Mouse (Mus musculus): ENCODE measurements around the gene Hspb2. TPM values are rescaled to one million over a fixed set of nuclear protein-coding genes. Genes with fewer than 3 reads are reported as not detected.

Gene Hspb2
- polyA plus RNA-seq, 1 experiment from 2014 or later: 1.1 TPM

DNA sequence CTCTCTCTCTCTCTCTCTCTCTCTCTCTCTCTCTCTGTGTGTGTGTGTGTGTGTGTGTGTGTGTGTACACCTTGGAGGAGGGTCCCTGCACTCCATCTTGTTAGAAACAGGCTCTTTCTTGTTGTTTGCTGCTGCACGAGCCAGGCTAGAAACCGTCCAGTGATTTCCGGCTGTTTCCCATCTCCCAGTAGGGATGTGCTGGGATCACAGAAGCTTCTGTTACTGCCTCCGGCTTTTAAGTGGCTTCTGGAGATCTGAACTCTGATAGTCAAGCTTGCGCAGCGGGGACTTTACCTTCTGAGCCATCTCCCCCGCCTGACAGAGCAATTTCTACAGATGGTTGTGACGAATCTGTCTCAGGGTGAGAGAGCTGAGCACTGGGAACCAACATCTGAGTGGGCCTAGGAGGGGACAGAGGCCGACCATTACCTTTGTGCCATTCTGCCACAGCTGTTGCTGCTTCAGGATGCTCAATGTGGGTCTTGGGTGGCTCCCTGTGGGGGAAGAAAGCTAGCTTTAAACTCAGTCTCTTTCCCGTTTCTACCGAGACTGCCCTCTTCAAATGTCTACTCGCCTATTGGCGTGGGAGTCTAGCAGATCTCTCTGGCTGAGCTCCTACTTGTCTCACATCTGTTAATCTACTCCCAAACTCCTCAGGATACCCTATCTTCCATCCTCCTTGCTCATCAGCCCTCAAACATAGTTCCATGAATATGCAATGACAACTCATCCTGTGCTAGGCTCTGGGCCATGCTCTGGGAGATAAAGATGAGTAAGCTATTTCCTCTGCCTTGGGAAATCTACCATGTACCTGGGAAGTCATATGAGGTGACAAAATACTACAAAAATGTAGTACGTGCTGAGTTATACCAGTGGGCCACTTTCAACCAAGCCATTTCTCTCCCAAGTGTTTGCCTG is 11.0 kb downstream of the Hspb2 start:
- H3K4me3 ChIP-seq (ENCODE audit: low read length): no peak overlapping the region
- H3K4me2 ChIP-seq (ENCODE audit: low read length): no peak overlapping the region
- H3K27ac ChIP-seq (ENCODE audit: low read depth, low read length): no peak overlapping the region
- no peak for ATAC-seq
- H3K36me3 ChIP-seq (ENCODE audit: control insufficient read depth, insufficient read depth, low read length): no peaks in the 10 kb centered on the region
- peaks cover 4% of the 10 kb centered on the region; the same call in 1 of the 2 replicates for H3K4me1 ChIP-seq (ENCODE audit: control insufficient read depth, insufficient read depth, low read depth, low read length)
- H3K9ac ChIP-seq (ENCODE audit: low read depth, low read length): no peak overlapping the region
- no peaks in the 10 kb centered on the region for H3K9me3 ChIP-seq (ENCODE audit: control insufficient read depth, low read length)
- 87% methylated on average over 14 of the region's 14 CpGs for WGBS
- H3K27me3 ChIP-seq (replicated peaks; ENCODE audit: control insufficient read depth, insufficient read depth, low read length): no peaks in the 10 kb centered on the region

DNA sequence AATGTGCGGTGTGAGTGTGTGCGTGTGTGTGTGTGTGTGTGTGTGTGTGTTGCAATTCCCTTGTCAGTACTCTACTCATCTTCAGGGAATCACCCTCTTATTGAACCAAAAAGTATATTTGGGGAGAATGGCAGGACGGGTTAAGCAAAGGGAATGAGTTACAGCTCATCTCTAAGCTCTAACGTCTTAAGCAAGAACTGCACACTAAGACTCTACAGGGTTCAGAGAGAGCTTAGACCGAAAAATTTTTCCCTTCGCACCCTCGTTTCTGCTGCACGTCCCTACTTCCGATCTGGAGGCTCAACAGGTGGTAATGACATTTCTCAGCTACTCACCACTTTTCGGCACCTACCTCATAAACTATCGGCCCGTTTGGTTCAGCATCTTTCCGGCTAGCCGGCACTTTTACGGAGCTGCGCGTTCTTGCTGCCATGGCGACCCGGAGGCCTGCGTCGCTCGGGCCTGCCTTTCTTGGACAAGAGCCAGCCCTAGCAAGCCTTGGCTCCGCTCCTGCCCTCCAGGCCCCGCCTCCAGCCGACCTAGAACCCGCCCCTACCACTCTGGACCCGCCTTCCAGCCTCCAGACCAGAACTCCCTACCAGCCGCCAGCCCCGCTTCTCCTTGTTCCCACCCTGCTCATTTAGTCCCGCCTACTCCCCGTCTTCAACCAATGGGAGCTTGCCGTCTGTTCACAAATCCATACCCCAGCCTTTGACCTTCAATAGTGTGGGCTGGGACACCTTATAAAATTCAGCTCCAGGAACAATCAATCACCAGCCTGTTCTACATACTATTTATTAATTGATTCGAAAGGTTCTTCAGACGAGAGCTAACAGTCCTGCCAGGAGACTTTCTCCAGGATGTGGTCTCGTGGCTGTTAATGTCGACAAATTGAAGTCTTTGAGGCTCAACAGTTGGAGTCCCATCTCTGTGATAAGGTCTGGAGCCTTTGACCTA is 13.0 kb downstream of the Hspb2 start, which contains the start of gene Dixdc1:
TSS of gene Dixdc1 (minus strand) at position 604 of the 957 bp plus-strand sequence.
- Histone ChIP-seq H3K4me2 (ENCODE audit: low read length) (peak within 1 kb of the TSS; percentile 72), H3K27me3 (replicated peaks; ENCODE audit: control insufficient read depth, insufficient read depth, low read length) (no peaks in the 10 kb centered on the region), H3K27ac (ENCODE audit: low read depth, low read length) (no peak within 1 kb of the TSS), H3K4me3 (ENCODE audit: low read length) (peak within 1 kb of the TSS; percentile 44), H3K4me1 (ENCODE audit: control insufficient read depth, insufficient read depth, low read depth, low read length) (peaks cover 6% of the 10 kb centered on the region; the same call in 1 of the 2 replicates), H3K36me3 (ENCODE audit: control insufficient read depth, insufficient read depth, low read length) (no peaks in the 10 kb centered on the region), H3K9ac (ENCODE audit: low read depth, low read length) (peak within 1 kb of the TSS; percentile 41; the same call in 1 of the 2 replicates), H3K9me3 (ENCODE audit: control insufficient read depth, low read length) (no peaks in the 10 kb centered on the region)
- 12% methylated on average over 36 of the region's 36 CpGs for whole genome bisulfite sequencing
- ATAC-seq: peak; percentile 98

DNA sequence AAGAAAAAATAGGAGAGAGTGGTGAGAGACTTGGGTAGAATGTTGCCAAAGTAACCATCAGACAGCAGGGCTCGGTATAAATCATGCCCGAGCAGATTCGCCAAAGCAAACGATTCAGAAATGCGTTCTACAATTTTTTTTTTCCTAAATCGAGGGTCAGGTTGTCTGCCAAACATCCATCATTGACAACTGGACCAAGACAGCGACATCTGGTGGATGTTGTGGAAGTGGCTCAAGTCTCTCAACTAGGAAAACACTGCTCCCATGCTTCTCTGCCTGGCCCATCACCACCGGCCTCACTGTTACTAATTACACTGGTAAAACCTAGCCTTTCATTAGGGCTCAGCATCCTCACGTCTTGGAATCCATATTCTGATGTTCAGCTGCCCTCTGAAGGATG is 17.2 kb downstream of the Hspb2 start:
- Histone ChIP-seq H3K4me3 (ENCODE audit: low read length) (no peak overlapping the region), H3K27me3 (replicated peaks; ENCODE audit: control insufficient read depth, insufficient read depth, low read length) (no peaks in the 10 kb centered on the region), H3K36me3 (ENCODE audit: control insufficient read depth, insufficient read depth, low read length) (no peaks in the 10 kb centered on the region), H3K4me2 (ENCODE audit: low read length) (peak overlapping the region; percentile 36), H3K9me3 (ENCODE audit: control insufficient read depth, low read length) (no peaks in the 10 kb centered on the region), H3K27ac (ENCODE audit: low read depth, low read length) (no peak overlapping the region), H3K4me1 (ENCODE audit: control insufficient read depth, insufficient read depth, low read depth, low read length) (peaks cover 6% of the 10 kb centered on the region; the same call in 1 of the 2 replicates), H3K9ac (ENCODE audit: low read depth, low read length) (no peak overlapping the region)
- 2% methylated on average over 9 of the region's 9 CpGs for WGBS
- ATAC-seq: no peak

DNA sequence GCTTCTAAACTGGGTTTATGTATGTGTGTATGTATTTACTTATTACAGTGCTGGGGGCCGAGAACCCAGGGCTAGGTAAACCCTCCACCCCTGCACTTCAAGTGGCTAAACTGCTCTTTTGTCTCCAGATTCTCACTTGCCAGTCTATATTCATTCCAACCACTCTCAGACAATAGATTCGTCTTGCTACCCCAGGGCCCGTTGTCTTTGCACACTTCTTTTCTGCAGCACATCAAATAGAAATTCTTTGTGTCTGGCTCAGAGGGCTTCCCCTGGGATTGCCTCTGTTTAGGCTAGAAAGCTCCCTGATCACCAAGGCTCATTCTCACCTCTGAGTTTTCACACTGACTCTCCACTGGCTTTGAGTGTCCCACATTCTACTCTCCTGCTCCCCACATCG is 19.6 kb downstream of the Hspb2 start:
- Histone ChIP-seq H3K27me3 (replicated peaks; ENCODE audit: control insufficient read depth, insufficient read depth, low read length) (no peaks in the 10 kb centered on the region), H3K27ac (ENCODE audit: low read depth, low read length) (no peak overlapping the region), H3K36me3 (ENCODE audit: control insufficient read depth, insufficient read depth, low read length) (no peaks in the 10 kb centered on the region), H3K4me2 (ENCODE audit: low read length) (no peak overlapping the region), H3K9ac (ENCODE audit: low read depth, low read length) (no peak overlapping the region), H3K4me3 (ENCODE audit: low read length) (no peak overlapping the region), H3K4me1 (ENCODE audit: control insufficient read depth, insufficient read depth, low read depth, low read length) (peaks cover 4% of the 10 kb centered on the region; the same call in 1 of the 2 replicates), H3K9me3 (ENCODE audit: control insufficient read depth, low read length) (no peaks in the 10 kb centered on the region)
- ATAC-seq: no peak
- 6% methylated on average over 4 of the region's 4 CpGs for WGBS

DNA sequence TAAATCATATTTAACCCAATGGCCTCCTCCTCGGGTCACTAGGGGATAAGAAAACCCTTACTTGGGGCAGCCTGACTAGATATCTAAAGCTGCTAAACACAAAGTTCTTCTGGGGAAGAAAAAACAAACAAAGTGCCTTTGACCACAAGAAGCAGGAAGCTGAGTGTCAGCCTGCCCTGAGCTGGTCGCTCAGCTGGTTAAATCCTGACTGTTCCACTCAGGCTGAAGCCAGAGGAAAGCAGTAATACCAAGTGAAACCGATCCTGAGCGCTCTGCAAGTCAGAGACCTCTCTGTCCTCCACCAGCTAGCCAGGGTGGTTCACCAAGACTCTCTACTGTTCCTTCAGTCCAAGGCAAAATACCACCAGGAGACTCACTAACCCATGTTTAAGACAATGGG is 22.6 kb downstream of the Hspb2 start:
- no peak for ATAC-seq
- no peak overlapping the region for H3K27ac ChIP-seq (ENCODE audit: low read depth, low read length)
- 76% methylated on average over 4 of the region's 4 CpGs for WGBS

DNA sequence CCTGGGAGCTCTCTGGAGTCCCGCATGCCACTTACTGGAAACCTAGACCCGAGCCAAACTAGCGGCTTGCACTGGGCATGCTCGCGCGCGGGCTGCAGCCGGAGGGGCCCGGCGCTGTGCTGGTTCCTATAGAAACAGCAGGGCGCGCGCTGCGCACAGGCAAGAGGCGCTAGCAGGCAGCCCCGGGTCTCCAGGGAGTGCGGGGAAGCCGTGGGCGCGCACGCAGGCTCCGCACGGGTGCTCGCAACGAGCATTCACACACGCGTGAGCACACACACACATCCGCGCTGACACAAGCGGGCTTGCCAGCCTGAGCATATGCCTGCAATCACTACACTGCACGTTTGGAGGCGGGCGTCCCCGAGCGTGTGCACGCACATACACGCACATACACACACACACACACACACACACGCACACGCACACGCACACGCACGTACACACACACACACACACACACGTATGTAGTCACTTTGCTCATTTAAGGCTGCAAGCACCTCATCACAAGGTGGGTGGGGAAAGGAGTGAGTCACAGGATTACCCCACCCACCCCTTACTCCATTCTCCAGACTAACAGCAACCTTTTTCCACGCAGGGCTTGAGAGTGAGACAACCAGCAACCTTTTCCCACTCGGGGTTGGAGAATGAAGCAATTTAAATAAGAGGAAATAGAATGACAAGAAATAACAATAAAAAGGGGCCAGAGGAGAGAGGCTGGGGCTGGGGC is 24.1 kb downstream of the Hspb2 start:
- Histone ChIP-seq H3K27me3 (replicated peaks; ENCODE audit: control insufficient read depth, insufficient read depth, low read length) (no peaks in the 10 kb centered on the region), H3K9ac (ENCODE audit: low read depth, low read length) (peak overlapping the region; percentile 66), H3K4me1 (ENCODE audit: control insufficient read depth, insufficient read depth, low read depth, low read length) (peaks cover 32% of the 10 kb centered on the region), H3K27ac (ENCODE audit: low read depth, low read length) (peak overlapping the region; percentile 85), H3K36me3 (ENCODE audit: control insufficient read depth, insufficient read depth, low read length) (no peaks in the 10 kb centered on the region), H3K4me3 (ENCODE audit: low read length) (peak overlapping the region; percentile 63), H3K4me2 (ENCODE audit: low read length) (peak overlapping the region; percentile 70), H3K9me3 (ENCODE audit: control insufficient read depth, low read length) (no peaks in the 10 kb centered on the region)
- under 1% methylated on average over 42 of the region's 45 CpGs for WGBS
- ATAC-seq: peak; percentile 97

More for the DNA sequence above, 22.6 kb downstream of the Hspb2 start:
- H3K36me3 ChIP-seq (ENCODE audit: control insufficient read depth, insufficient read depth, low read length): no peaks in the 10 kb centered on the region
- no peaks in the 10 kb centered on the region for H3K9me3 ChIP-seq (ENCODE audit: control insufficient read depth, low read length)
- no peak overlapping the region for H3K4me2 ChIP-seq (ENCODE audit: low read length)
- H3K4me1 ChIP-seq (ENCODE audit: control insufficient read depth, insufficient read depth, low read depth, low read length): peaks cover 19% of the 10 kb centered on the region
- H3K4me3 ChIP-seq (ENCODE audit: low read length): no peak overlapping the region
- H3K27me3 ChIP-seq (replicated peaks; ENCODE audit: control insufficient read depth, insufficient read depth, low read length): no peaks in the 10 kb centered on the region
- no peak overlapping the region for H3K9ac ChIP-seq (ENCODE audit: low read depth, low read length)

DNA sequence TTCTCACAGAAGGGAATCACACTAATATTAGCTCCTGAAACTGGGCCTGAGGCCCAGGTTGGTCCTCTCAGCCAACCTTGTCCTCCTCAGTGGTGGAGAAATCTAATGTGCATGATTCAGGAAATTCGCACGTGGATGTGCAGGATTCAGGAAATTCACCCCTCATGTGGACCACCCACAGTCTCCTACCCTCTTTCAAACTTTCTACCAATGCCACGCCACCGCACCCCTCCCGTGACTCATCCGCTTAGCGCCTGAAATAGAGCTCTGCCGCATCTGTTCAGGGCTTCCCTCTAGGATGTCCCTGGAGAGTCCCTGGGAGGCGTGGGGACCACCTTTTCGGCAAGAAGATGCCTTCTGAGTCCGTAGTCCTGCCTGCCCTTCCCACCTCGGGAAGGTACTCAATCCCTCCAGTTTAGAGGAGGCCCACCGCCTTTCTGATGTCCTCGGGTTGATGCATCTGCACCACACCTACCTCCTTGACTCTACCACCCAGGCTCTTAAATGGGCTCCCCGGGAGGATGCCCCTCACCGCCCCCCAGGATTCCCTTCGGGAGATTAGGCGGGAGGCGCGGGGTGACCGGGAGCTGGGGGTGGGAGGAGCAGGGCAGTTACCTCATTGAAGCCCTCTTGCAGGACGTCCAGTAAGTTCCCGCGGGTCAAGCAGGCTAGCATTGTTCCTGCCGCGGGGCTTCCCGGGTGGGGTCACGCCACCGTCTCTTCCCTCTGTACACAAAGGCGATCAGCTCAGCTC is 24.8 kb downstream of the Hspb2 start:
- no peaks in the 10 kb centered on the region for H3K36me3 ChIP-seq (ENCODE audit: control insufficient read depth, insufficient read depth, low read length)
- H3K27ac ChIP-seq (ENCODE audit: low read depth, low read length): peak overlapping the region; percentile 85
- no peaks in the 10 kb centered on the region for H3K27me3 ChIP-seq (replicated peaks; ENCODE audit: control insufficient read depth, insufficient read depth, low read length)
- H3K4me1 ChIP-seq (ENCODE audit: control insufficient read depth, insufficient read depth, low read depth, low read length): peaks cover 36% of the 10 kb centered on the region
- H3K9ac ChIP-seq (ENCODE audit: low read depth, low read length): peak overlapping the region; percentile 66
- peak overlapping the region; percentile 70 for H3K4me2 ChIP-seq (ENCODE audit: low read length)
- WGBS: 3% methylated on average over 29 of the region's 30 CpGs
- peak; percentile 26 for ATAC-seq
- no peaks in the 10 kb centered on the region for H3K9me3 ChIP-seq (ENCODE audit: control insufficient read depth, low read length)
- peak overlapping the region; percentile 63 for H3K4me3 ChIP-seq (ENCODE audit: low read length)
